Mouse (Mus musculus) small intestine, adult 2 months (tissue): ENCODE results near the gene Ahnak2. TPM values are rescaled to one million over a fixed set of nuclear protein-coding genes. Genes with fewer than 3 reads are reported as not detected.

Experiments
- H3K27ac ChIP-seq: fragments of 200-500 bp; 2 replicates; pipeline ENCODE4 v1.5.1; 2012; ENCODE audit warnings: low read depth, low read length, control low read depth, inconsistent platforms; ENCODE audit not compliant: insufficient read depth
- H3K27me3 ChIP-seq: fragments of 200-500 bp; 2 replicates; pipeline ENCODE4 v1.6.1; 2012; ENCODE audit warnings: mild to moderate bottlenecking, moderate library complexity, low read length, inconsistent platforms; ENCODE audit not compliant: control insufficient read depth, insufficient read depth
- H3K36me3 ChIP-seq: fragments of 200-500 bp; 2 replicates; pipeline ENCODE4 v1.6.1; 2012; ENCODE audit warnings: mild to moderate bottlenecking, low read length, control low read depth, inconsistent platforms; ENCODE audit not compliant: control insufficient read depth, insufficient read depth
- H3K4me1 ChIP-seq: fragments of 200-500 bp; 2 replicates; pipeline ENCODE4 v1.6.1; 2012; ENCODE audit warnings: low read length, inconsistent platforms, mixed read lengths; ENCODE audit not compliant: control insufficient read depth, insufficient read depth, insufficient read length
- H3K4me3 ChIP-seq: fragments of 200-500 bp; 2 replicates; pipeline ENCODE4 v1.5.1; 2012; ENCODE audit warnings: low read depth, mild to moderate bottlenecking, control low read depth, inconsistent platforms, low read length, moderate library complexity
- CTCF ChIP-seq: fragments of 200-500 bp; IDR thresholded peaks from 2 replicates; pipeline ENCODE4 v1.5.1; 2012; ENCODE audit warnings: low read depth, mild to moderate bottlenecking, control low read depth, inconsistent platforms, low read length, moderate library complexity, mixed read lengths; ENCODE audit not compliant: insufficient replicate concordance, insufficient read length; ENCODE audit errors: extremely low read depth
- POLR2A ChIP-seq: fragments of 200-500 bp; IDR thresholded peaks from 2 replicates; pipeline ENCODE4 v1.6.1; 2012; ENCODE audit warnings: low read depth, mild to moderate bottlenecking, control low read depth, inconsistent platforms, low read length, moderate library complexity
- WGBS: fragments of 180-500 bp; shearing (Covaris S2); methylation state at CpG from one replicate; pipeline ENCODE4 v1.1.7; 2018; 5-methylcytosine and 5-hydroxymethylcytosine counted together
- polyA plus RNA-seq: library from polyadenylated mRNA; depleted of rRNA; stranded (reverse); fragments of >200 nt; gene quantifications from 2 replicates; pipeline ENCODE4 v1.2.3, GENCODE M21; 2012

The Ahnak2 gene
- polyA plus RNA-seq, 1 experiment = 1.4 TPM

- peak within 1 kb of the TSS; percentile 33 for H3K4me3 ChIP-seq
- H3K27ac ChIP-seq = 0 out of 2 replicates have a peak within 1 kb of the TSS, but pooled peaks have one; percentile 2
- WGBS = 40% methylated on average over 4 of the region's 4 CpGs
- H3K27me3 ChIP-seq = no peaks in the 10 kb centered on the region
- no peak; the same call in 1 of the 2 replicates for TF ChIP-seq POLR2A
- no peak for TF ChIP-seq CTCF
- H3K36me3 ChIP-seq = no peaks in the 10 kb centered on the region
- H3K4me1 ChIP-seq = no peaks in the 10 kb centered on the region
Observed at GRCm38 (mm10) chr12:112760154-112760926, 42.1 kb downstream of the Ahnak2 start, which contains the start of gene Pld4. Gene Pld4, plus strand, starts transcription at chr12:112760655.

DNA sequence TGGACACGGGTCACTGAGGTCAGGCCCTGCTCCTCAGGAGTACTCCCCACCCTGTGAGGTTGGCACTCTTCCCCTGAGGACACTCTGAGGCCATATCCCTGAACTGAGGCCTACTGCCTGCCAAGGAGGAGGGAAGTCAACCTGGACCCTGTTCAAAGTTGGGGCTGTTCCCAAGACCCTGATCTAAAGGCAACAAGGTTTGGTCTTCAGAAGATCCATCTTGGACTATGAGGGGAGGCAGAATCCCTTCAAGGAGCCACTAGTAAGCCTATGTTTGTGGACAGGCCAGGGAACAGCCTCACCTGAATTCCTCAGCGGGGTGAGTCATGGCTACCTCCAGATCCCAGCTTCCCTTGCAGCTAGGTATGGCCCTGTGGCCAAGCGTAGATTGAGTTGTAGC, 43.0 kb downstream of the Ahnak2 start:
- no peaks in the 10 kb centered on the region for H3K4me1 ChIP-seq
- WGBS = 94% methylated on average over 3 of the region's 3 CpGs
- no peaks in the 10 kb centered on the region for H3K27me3 ChIP-seq
- no peak overlapping the region for H3K4me3 ChIP-seq
- H3K36me3 ChIP-seq = no peaks in the 10 kb centered on the region
- H3K27ac ChIP-seq = no peak overlapping the region
- TF ChIP-seq POLR2A = no peak
- TF ChIP-seq CTCF = no peak

DNA sequence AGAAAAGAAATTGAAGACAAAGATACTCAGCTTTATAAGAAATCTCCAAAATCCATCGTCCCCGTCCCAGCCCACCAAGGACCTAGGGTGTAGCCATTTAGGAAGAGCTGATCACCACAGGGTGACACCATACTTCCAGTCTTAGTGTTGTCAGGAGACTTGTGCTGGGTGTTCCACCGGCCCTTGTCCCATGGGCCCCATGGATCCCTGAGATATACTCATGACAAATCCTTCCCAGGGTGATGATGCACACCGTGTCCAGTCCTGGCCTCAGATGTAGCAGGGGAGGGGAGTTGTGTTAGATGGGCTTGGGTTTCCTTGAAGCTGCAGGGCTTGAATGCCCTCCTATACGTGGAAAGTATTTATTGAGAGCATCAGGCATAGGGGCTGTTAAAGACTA, 44.6 kb downstream of the Ahnak2 start:
- 92% methylated on average over 5 of the region's 5 CpGs for WGBS
- H3K27ac ChIP-seq = no peak overlapping the region
- no peaks in the 10 kb centered on the region for H3K4me1 ChIP-seq
- TF ChIP-seq CTCF = no peak
- no peak for TF ChIP-seq POLR2A
- H3K36me3 ChIP-seq = no peaks in the 10 kb centered on the region
- no peak overlapping the region for H3K4me3 ChIP-seq
- H3K27me3 ChIP-seq = no peaks in the 10 kb centered on the region

GRCm38 (mm10) chr12:112755900-112756299, 46.6 kb downstream of the Ahnak2 start:
- no peak overlapping the region for H3K4me3 ChIP-seq
- WGBS = 26% methylated on average over 4 of the region's 4 CpGs
- H3K27ac ChIP-seq = no peak overlapping the region
- H3K36me3 ChIP-seq = no peaks in the 10 kb centered on the region
- no peaks in the 10 kb centered on the region for H3K27me3 ChIP-seq
- no peaks in the 10 kb centered on the region for H3K4me1 ChIP-seq
- TF ChIP-seq CTCF (no peak), POLR2A (no peak)

DNA sequence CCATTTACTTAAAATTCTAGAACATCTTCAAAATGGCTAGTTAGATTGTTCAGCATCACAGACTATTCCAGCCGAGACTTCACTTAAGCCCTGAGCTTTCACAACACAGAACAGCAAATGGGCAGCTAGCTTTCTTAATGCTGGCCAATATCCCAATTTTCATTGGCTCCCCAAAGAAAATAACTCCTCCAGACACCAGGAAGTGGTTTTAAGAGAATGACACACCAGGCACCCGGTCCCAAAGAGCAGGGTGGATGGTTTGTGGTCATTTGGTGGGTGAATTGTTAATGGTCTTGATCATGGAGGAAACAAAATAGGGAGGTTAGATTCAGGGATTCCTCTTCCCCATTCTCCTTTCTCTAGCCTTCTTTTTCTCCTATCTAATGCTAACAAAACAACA, 50.1 kb downstream of the Ahnak2 start:
- TF ChIP-seq CTCF = no peak
- TF ChIP-seq POLR2A = no peak
- no peaks in the 10 kb centered on the region for H3K4me1 ChIP-seq
- H3K4me3 ChIP-seq = no peak overlapping the region
- no peaks in the 10 kb centered on the region for H3K36me3 ChIP-seq
- WGBS = 33% methylated on average over 2 of the region's 2 CpGs
- no peak overlapping the region for H3K27ac ChIP-seq
- H3K27me3 ChIP-seq = no peaks in the 10 kb centered on the region

- no peak for TF ChIP-seq POLR2A
- no peak for TF ChIP-seq CTCF
- no peaks in the 10 kb centered on the region for H3K27me3 ChIP-seq
- whole genome bisulfite sequencing = 78% methylated on average over 12 of the region's 12 CpGs
- H3K36me3 ChIP-seq = no peaks in the 10 kb centered on the region
- no peak overlapping the region for H3K27ac ChIP-seq
- H3K4me1 ChIP-seq = no peaks in the 10 kb centered on the region
- no peak overlapping the region for H3K4me3 ChIP-seq
Observed at GRCm38 (mm10) chr12:112750976-112751375, 51.5 kb downstream of the Ahnak2 start.

DNA sequence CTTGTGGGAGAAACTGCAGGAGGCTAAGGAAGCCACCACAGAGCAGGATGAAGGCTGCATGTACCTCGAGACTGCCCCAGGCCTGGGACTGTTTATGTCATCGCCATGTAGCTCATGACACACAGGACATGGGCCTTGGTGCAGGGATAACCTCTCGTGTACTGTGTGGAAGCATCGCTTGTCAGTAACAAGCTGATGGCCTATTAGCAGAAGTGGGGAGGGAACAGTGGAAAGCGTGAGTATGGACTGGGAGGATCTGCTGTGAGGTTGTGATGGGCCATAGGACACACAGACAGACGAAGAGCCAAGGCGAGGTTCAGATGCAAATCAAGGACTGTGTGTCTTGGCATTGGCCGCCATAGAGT, 54.9 kb downstream of the Ahnak2 start:
- WGBS = 73% methylated on average over 8 of the region's 8 CpGs
- no peak overlapping the region for H3K27ac ChIP-seq

More for the DNA sequence above, 54.9 kb downstream of the Ahnak2 start:
- H3K27me3 ChIP-seq = no peaks in the 10 kb centered on the region
- peaks cover 16% of the 10 kb centered on the region for H3K36me3 ChIP-seq
- H3K4me3 ChIP-seq = no peak overlapping the region
- H3K4me1 ChIP-seq = peaks cover 3% of the 10 kb centered on the region
- no peak for TF ChIP-seq POLR2A
- no peak for TF ChIP-seq CTCF
